Mouse (Mus musculus) cerebellum, postnatal 36 days (tissue): ENCODE data around the gene Noct.

Experiments used
- DNase-seq, 2 experiments: peaks; one replicate each; pipeline ENCODE4 v3.0.0; 2021 to 2022; ENCODE audit warnings: mixed read lengths in 2 of 2

Gene Noct

GRCm38 (mm10) chr3:51277201-51278150, 53.2 kb downstream of the Noct start:
- DNase-seq, result peak; percentile 77 to 84

GRCm38 (mm10) chr3:51278433-51278832, 54.2 kb downstream of the Noct start:
- no peak for DNase-seq

GRCm38 (mm10) chr3:51281727-51282126, 57.5 kb downstream of the Noct start:
- DNase-seq, result no peak

GRCm38 (mm10) chr3:51284375-51284774, 60.1 kb downstream of the Noct start:
- no peak for DNase-seq

- peak; percentile 84 to 90 for DNase-seq
Observed at GRCm38 (mm10) chr3:51288880-51289821, 64.9 kb downstream of the Noct start.

- no peak for DNase-seq
Observed at GRCm38 (mm10) chr3:51294251-51294650, 70.0 kb downstream of the Noct start.

- DNase-seq, result no peak
Observed at GRCm38 (mm10) chr3:51295225-51295624, 71.0 kb downstream of the Noct start.

- DNase-seq, result no peak
Observed at GRCm38 (mm10) chr3:51296790-51297189, 72.5 kb downstream of the Noct start.
